Mouse (Mus musculus) liver, embryonic 15.5 days (tissue): ENCODE measurements at regions not wholly inside any gene's neighbourhood (a gene's known extent, or its start where the extent isn't known, plus 50 kb on each side); places are given as distances from the start of the nearest gene placed in this dataset.

Experiments used
- ATAC-seq: fragments of 200-750 bp; cut with Nextera tagmentation; 2 replicates; pipeline ENCODE4 v1.8.0; 2017; ENCODE audit warnings: moderate number of reproducible peaks, mild to moderate bottlenecking, moderate library complexity; ENCODE audit not compliant: insufficient read depth
- H3K27ac ChIP-seq: fragments of 300-500 bp; sonication (generic); replicated peaks from 2 replicates; pipeline ENCODE4 v1.5.1; 2015; ENCODE audit warnings: mild to moderate bottlenecking, inconsistent platforms
- H3K27me3 ChIP-seq: fragments of 300-500 bp; sonication (generic); 2 replicates; pipeline ENCODE4 v1.6.1; 2015; ENCODE audit warnings: mild to moderate bottlenecking, inconsistent platforms
- H3K36me3 ChIP-seq: fragments of 300-500 bp; sonication (generic); replicated peaks from 2 replicates; pipeline ENCODE4 v1.6.1; 2015; ENCODE audit warnings: moderate library complexity, mild to moderate bottlenecking, inconsistent platforms
- H3K4me1 ChIP-seq: fragments of 300-500 bp; sonication (generic); replicated peaks from 2 replicates; pipeline ENCODE4 v1.6.1; 2015; ENCODE audit warnings: inconsistent platforms
- H3K4me2 ChIP-seq: fragments of 300-500 bp; sonication (generic); 2 replicates; pipeline ENCODE4 v1.6.1; 2015; ENCODE audit warnings: moderate library complexity, mild to moderate bottlenecking, inconsistent platforms
- H3K4me3 ChIP-seq: fragments of 300-500 bp; sonication (generic); replicated peaks from 2 replicates; pipeline ENCODE4 v1.5.1; 2015; ENCODE audit warnings: mild to moderate bottlenecking, inconsistent platforms
- H3K9ac ChIP-seq: fragments of 300-500 bp; sonication (generic); 2 replicates; pipeline ENCODE4 v1.6.1; 2015; ENCODE audit warnings: moderate library complexity, mild to moderate bottlenecking, inconsistent platforms
- H3K9me3 ChIP-seq: fragments of 300-500 bp; sonication (generic); replicated peaks from 2 replicates; pipeline ENCODE4 v1.6.1; 2016; ENCODE audit warnings: inconsistent platforms
- WGBS: fragments of 180-500 bp; shearing (Covaris S2); methylation state at CpG from one replicate; pipeline ENCODE4 v1.1.7; 2015; ENCODE audit warnings: mixed read lengths; ENCODE audit not compliant: insufficient replicate concordance; 5-methylcytosine and 5-hydroxymethylcytosine counted together

- Histone ChIP-seq H3K9me3 (no peaks in the 10 kb centered on the region), H3K27ac (no peak overlapping the region), H3K4me2 (no peak overlapping the region), H3K27me3 (no peaks in the 10 kb centered on the region), H3K4me1 (no peaks in the 10 kb centered on the region), H3K36me3 (no peaks in the 10 kb centered on the region), H3K9ac (no peak overlapping the region), H3K4me3 (no peak overlapping the region)
- 56% methylated on average over 2 of the region's 2 CpGs for WGBS
- no peak for ATAC-seq
These were observed 345.7 kb upstream of the Zmiz1 start for GRCm38 (mm10) chr14:25113326-25113725.

GRCm38 (mm10) chr14:25116424-25116823, 342.6 kb upstream of the Zmiz1 start:
- 30% methylated on average over 4 of the region's 4 CpGs for WGBS
- Histone ChIP-seq H3K4me1 (no peaks in the 10 kb centered on the region), H3K4me3 (no peak overlapping the region), H3K9ac (no peak overlapping the region), H3K36me3 (no peaks in the 10 kb centered on the region), H3K4me2 (no peak overlapping the region), H3K9me3 (no peaks in the 10 kb centered on the region), H3K27me3 (no peaks in the 10 kb centered on the region), H3K27ac (no peak overlapping the region)
- ATAC-seq, result no peak

DNA sequence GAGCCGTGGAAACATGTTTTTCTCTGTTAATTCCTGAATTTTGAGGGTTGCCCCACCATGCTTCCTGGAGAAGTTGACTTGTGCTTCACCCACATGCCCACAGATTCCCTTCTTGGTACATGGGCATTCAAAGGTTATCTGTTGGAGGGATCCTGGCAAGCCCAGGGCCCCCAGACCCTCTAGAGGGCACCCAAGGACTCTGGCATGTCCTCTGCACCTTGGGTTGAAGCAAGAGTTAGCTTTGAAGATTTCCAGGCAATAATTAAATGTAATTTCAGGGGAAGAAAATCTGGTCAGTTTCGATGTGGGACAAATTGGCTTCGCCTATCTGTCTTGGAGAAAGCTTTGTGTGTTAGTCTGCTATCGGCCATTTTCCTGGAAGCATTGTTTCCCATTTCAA, 339.0 kb upstream of the Zmiz1 start:
- no peak for ATAC-seq
- 62% methylated on average over 4 of the region's 4 CpGs for WGBS

DNA sequence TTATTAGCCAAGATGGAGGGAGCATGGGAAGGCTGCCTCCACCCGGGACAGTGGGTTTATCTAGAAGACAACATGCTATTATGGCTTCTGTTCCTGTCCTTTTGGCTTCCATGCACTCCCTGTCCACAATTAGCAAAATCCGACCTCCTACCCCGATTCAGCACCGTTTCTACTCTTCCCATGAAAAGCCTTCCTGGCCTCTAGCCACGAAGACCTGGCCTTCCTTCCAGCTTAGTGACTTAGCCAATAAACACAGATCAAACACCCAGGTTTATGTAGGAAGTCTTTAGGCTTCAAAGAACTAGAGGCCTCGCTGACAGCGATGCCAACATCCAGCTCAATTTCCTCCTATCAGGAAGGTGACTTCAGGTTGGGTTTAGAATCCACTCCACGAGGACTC, 338.5 kb upstream of the Zmiz1 start:
- Histone ChIP-seq H3K4me3 (no peak overlapping the region), H3K27me3 (no peaks in the 10 kb centered on the region), H3K27ac (no peak overlapping the region), H3K36me3 (no peaks in the 10 kb centered on the region), H3K4me1 (no peaks in the 10 kb centered on the region), H3K9me3 (no peaks in the 10 kb centered on the region), H3K9ac (no peak overlapping the region), H3K4me2 (no peak overlapping the region)
- WGBS, result 56% methylated on average over 8 of the region's 8 CpGs
- ATAC-seq, result no peak

More for the DNA sequence above, 339.0 kb upstream of the Zmiz1 start:
- H3K36me3 ChIP-seq, result no peaks in the 10 kb centered on the region
- H3K27me3 ChIP-seq, result no peaks in the 10 kb centered on the region
- H3K4me2 ChIP-seq, result no peak overlapping the region
- H3K9ac ChIP-seq, result no peak overlapping the region
- H3K4me3 ChIP-seq, result no peak overlapping the region
- H3K9me3 ChIP-seq, result no peaks in the 10 kb centered on the region
- H3K4me1 ChIP-seq, result no peaks in the 10 kb centered on the region
- H3K27ac ChIP-seq, result no peak overlapping the region

DNA sequence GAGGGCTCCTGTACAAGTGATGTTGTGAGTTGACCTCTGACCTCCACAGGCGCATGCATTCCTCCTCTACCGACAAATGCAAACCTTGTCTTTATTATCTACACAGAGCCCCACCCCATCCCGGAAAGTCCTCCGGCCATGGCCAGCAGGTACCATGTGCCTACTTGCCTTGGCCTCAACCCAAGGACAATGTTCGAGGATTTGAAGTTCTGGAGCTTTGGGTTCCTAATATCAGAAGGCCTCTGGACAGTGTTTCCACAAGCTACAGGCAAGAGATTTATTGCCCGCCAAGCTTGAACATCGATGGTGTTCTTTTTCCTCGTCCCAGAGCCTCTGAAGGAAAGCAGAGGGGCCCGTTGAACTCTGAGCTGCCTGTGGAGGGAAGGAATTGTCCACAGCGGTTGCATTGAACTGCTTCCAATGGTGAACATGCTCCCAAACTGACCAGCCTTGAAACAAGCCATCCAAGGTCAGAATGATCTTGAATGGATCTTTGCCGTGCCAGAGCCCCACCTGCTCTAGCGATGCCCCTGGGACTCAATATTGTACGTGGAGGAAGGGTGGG, 335.9 kb upstream of the Zmiz1 start:
- Histone ChIP-seq H3K4me3 (no peak overlapping the region), H3K9me3 (no peaks in the 10 kb centered on the region), H3K27me3 (no peaks in the 10 kb centered on the region), H3K9ac (no peak overlapping the region), H3K4me2 (no peak overlapping the region), H3K36me3 (no peaks in the 10 kb centered on the region), H3K27ac (no peak overlapping the region), H3K4me1 (no peaks in the 10 kb centered on the region)
- WGBS, result 61% methylated on average over 13 of the region's 13 CpGs
- ATAC-seq, result no peak

- 65% methylated on average over 18 of the region's 18 CpGs for WGBS
These were observed 335.2 kb upstream of the Zmiz1 start for GRCm38 (mm10) chr14:25123541-25124337.

DNA sequence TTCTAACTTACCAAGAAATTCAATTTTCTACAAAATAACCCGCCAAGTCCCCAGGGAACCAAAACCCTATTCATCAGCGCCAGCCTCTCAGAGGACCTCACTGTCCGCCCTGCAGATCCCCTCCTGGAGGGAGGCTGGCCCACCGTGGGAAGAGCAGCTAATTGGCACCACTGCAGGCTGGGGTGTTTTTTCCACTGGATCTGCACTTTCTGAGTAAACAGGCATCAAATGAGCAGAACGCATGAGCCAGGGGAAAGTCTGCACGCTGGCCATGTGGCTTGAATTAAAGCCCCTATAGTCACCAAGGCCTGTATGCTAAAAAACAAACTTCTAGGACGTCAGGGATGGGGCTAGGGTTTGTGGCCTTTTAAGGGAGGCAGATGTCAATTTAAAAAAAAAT, 332.4 kb upstream of the Zmiz1 start:
- Histone ChIP-seq H3K4me1 (no peaks in the 10 kb centered on the region), H3K9ac (no peak overlapping the region), H3K4me3 (no peak overlapping the region), H3K9me3 (no peaks in the 10 kb centered on the region), H3K27ac (no peak overlapping the region), H3K27me3 (no peaks in the 10 kb centered on the region), H3K36me3 (no peaks in the 10 kb centered on the region), H3K4me2 (no peak overlapping the region)
- no peak for ATAC-seq
- WGBS, result 60% methylated on average over 7 of the region's 7 CpGs

More at GRCm38 (mm10) chr14:25123541-25124337, 335.2 kb upstream of the Zmiz1 start:
- Histone ChIP-seq H3K9me3 (no peaks in the 10 kb centered on the region), H3K4me1 (no peaks in the 10 kb centered on the region), H3K27me3 (no peaks in the 10 kb centered on the region), H3K9ac (no peak overlapping the region), H3K4me3 (no peak overlapping the region), H3K36me3 (no peaks in the 10 kb centered on the region), H3K27ac (no peak overlapping the region), H3K4me2 (no peak overlapping the region)
- no peak for ATAC-seq

DNA sequence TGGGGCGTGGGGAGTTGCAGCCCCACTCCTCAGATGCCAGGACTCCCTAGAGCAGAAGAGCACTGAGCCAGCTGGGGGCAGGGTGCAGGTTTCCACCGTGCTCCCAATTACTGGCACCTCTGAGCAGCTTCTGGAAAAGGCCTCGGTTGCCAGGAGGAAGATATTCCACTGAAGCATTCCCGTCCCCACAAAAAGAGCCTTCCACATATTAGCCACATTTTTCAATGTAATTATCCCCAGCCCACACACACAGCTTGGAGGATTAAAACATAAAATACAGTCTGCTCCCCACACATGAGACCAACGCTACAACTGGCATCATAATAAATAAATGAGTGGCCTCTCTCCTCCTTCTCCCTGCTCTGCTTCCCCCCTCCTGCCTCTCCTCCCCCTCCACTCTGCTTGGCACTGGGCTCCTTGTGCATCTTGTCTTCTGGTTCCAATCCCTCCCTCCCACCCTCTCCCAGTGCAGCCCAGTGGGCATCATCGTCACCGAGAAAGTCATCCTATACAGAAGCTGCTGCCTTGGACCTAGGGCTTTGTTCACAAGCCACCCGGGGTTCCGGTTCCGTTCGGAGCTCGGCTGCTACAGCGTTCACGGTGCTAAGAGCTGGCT, 331.3 kb upstream of the Zmiz1 start:
- ATAC-seq, result no peak
- H3K9ac ChIP-seq, result no peak overlapping the region
- H3K4me1 ChIP-seq, result no peaks in the 10 kb centered on the region
- no peak overlapping the region for H3K4me3 ChIP-seq
- H3K36me3 ChIP-seq, result no peaks in the 10 kb centered on the region
- H3K4me2 ChIP-seq, result no peak overlapping the region
- H3K9me3 ChIP-seq, result no peaks in the 10 kb centered on the region
- WGBS, result 63% methylated on average over 14 of the region's 14 CpGs
- no peaks in the 10 kb centered on the region for H3K27me3 ChIP-seq
- H3K27ac ChIP-seq, result no peak overlapping the region

DNA sequence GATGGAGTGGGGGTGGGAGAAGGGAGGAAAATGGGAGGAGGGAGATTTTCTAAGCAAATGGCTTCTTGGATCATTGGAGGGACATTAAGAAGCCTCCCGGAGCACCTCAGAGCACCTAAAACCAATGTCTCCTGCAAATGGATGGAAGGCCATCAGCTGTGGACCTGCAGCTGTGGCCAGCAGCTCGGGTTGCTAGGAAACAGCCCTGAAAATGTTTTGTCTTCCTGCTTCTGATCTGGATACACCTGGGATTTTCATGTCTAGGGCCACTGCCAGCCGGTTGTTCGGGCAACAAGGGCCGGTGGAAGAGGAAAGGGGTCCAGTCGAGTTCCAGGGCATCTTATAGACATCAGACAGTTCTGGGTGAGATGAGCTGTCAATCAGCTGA, 330.8 kb upstream of the Zmiz1 start:
- ATAC-seq, result no peak
- H3K27me3 ChIP-seq, result no peaks in the 10 kb centered on the region
- H3K9me3 ChIP-seq, result no peaks in the 10 kb centered on the region
- no peaks in the 10 kb centered on the region for H3K36me3 ChIP-seq
- H3K4me3 ChIP-seq, result no peak overlapping the region
- H3K4me1 ChIP-seq, result no peaks in the 10 kb centered on the region
- 61% methylated on average over 6 of the region's 6 CpGs for WGBS
- no peak overlapping the region for H3K9ac ChIP-seq
- no peak overlapping the region for H3K27ac ChIP-seq
- H3K4me2 ChIP-seq, result no peak overlapping the region

DNA sequence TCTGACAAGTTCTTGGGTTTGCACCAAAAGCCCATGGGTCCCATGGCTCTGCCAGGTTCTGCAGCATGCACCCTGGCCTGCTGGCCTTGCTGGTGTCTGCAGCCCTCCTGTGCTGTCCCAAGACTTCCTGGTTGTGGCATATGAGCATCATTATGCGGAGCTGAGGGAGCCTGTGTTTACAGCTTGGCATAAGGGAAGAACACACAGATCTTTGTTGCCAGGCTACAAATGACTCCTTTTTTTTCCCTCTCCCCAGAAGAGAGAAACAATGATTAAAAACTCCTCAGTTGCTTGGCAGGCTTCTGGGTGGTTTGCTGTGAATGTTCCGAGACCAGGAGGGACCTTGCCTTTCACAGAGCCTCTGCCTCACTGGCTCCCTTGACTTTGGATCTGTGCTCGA, 323.6 kb upstream of the Zmiz1 start:
- Histone ChIP-seq H3K4me1 (no peaks in the 10 kb centered on the region), H3K36me3 (no peaks in the 10 kb centered on the region), H3K27me3 (no peaks in the 10 kb centered on the region), H3K27ac (no peak overlapping the region), H3K4me2 (no peak overlapping the region), H3K9me3 (no peaks in the 10 kb centered on the region), H3K9ac (no peak overlapping the region), H3K4me3 (no peak overlapping the region)
- ATAC-seq, result no peak
- WGBS, result 57% methylated on average over 3 of the region's 3 CpGs

DNA sequence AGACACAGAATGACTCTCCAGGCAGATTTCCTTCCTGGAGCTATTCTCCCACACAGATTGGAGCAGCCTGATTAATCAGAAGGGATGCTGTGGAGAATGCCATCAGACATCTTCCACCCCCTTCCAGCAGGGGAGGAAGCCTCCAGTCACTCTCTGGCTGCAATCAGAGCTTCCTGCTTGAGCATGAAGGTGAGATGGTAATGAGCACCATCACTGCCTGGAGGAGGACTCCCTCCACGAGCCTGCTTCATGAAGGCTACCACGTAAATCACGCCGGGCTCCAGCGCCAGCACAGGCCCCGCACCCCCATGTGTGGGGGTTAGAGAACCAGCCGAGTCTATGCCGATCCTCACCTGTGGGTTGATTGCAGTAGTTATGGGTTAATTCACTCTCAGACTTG, 321.7 kb upstream of the Zmiz1 start:
- Histone ChIP-seq H3K27ac (no peak overlapping the region), H3K36me3 (no peaks in the 10 kb centered on the region), H3K27me3 (no peaks in the 10 kb centered on the region), H3K9ac (no peak overlapping the region), H3K4me2 (no peak overlapping the region), H3K4me3 (no peak overlapping the region), H3K9me3 (no peaks in the 10 kb centered on the region), H3K4me1 (no peaks in the 10 kb centered on the region)
- ATAC-seq, result no peak
- 71% methylated on average over 8 of the region's 8 CpGs for WGBS
